Mouse (Mus musculus): ENCODE measurements around the gene Csrnp1. TPM values are rescaled to one million over a fixed set of nuclear protein-coding genes. Genes with fewer than 3 reads are reported as not detected.

Csrnp1 gene
- polyA plus RNA-seq, 1 experiment from 2014 or later: 3.3 TPM

GRCm38 (mm10) chr9:119925120-119925657 lies 59.3 kb downstream of the Csrnp1 start:
- no peaks in the 10 kb centered on the region for H3K9me3 ChIP-seq
- H3K36me3 ChIP-seq (replicated peaks): peaks cover 97% of the 10 kb centered on the region
- no peaks in the 10 kb centered on the region for H3K4me1 ChIP-seq
- no peaks in the 10 kb centered on the region for H3K27me3 ChIP-seq (ENCODE audit: poor library complexity, severe bottlenecking)
- no peak overlapping the region for H3K27ac ChIP-seq
- WGBS: 96% methylated on average over 16 of the region's 16 CpGs
- no peak for DNase-seq (ENCODE audit: extremely low spot score, low spot score)
- H3K4me3 ChIP-seq: no peak overlapping the region

DNA sequence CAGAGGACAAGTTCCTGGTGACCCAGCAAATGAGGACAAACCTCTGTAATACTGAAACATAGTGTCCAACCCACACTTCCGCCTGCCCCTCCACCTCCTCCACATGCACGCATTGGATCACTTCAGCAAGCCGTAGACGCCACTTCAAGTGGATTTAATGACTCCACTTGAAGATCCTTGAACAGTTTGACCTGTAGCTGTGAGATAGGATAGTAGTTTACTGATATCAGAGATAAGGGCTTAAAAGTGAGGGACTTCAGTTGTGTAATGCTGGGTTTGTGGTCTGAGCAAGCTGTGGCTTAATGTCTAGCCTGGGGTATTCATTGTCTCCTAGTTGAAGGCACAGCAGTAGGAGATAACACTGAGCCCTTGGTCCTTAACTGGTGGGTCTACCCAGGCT lies 61.0 kb downstream of the Csrnp1 start:
- no peak for DNase-seq (ENCODE audit: extremely low spot score, low spot score)
- Histone ChIP-seq H3K4me3 (no peak overlapping the region), H3K27ac (no peak overlapping the region), H3K27me3 (ENCODE audit: poor library complexity, severe bottlenecking) (no peaks in the 10 kb centered on the region), H3K4me1 (no peaks in the 10 kb centered on the region), H3K9me3 (no peaks in the 10 kb centered on the region), H3K36me3 (replicated peaks) (peaks cover 97% of the 10 kb centered on the region)
- WGBS: 93% methylated on average over 4 of the region's 4 CpGs

Other genes starting within 250 kb of the Csrnp1 start
- 0.78 and 1.3 TPM in 2 replicates for gene Scn11a, start 159.2 kb downstream of the Csrnp1 start, polyA plus RNA-seq (2016; fragmentation: Nextera tagmentation; extraction: Ambion mirVana)
- 71.6 and 74.4 TPM in 2 replicates for gene Wdr48, start 89.8 kb downstream of the Csrnp1 start, polyA plus RNA-seq (2016; fragmentation: Nextera tagmentation; extraction: Ambion mirVana)
- 29.9 and 30.4 TPM in 2 replicates for gene Gorasp1, start 47.1 kb downstream of the Csrnp1 start, polyA plus RNA-seq (2016; fragmentation: Nextera tagmentation; extraction: Ambion mirVana)
- gene Ttc21a, start 47.1 kb downstream of the Csrnp1 start, polyA plus RNA-seq (2016; fragmentation: Nextera tagmentation; extraction: Ambion mirVana): 0.31 and 0.42 TPM in 2 replicates
- not detected in 2 replicates for gene Xirp1, start 38.9 kb upstream of the Csrnp1 start, polyA plus RNA-seq (2016; fragmentation: Nextera tagmentation; extraction: Ambion mirVana)
- gene Cx3cr1, start 85.2 kb upstream of the Csrnp1 start, polyA plus RNA-seq (2016; fragmentation: Nextera tagmentation; extraction: Ambion mirVana): 4.7 and 4.8 TPM in 2 replicates
- gene Ccr8, start 107.5 kb upstream of the Csrnp1 start, polyA plus RNA-seq (2016; fragmentation: Nextera tagmentation; extraction: Ambion mirVana): not detected in 2 replicates
- 40.8 and 44.3 TPM in 2 replicates for gene Slc25a38, start 125.7 kb upstream of the Csrnp1 start, polyA plus RNA-seq (2016; fragmentation: Nextera tagmentation; extraction: Ambion mirVana)
- 1,594 and 1,616 TPM in 2 replicates for gene Rpsa, start 143.0 kb upstream of the Csrnp1 start, polyA plus RNA-seq (2016; fragmentation: Nextera tagmentation; extraction: Ambion mirVana)
- 1.7 and 1.9 TPM in 2 replicates for gene Mobp, start 165.0 kb upstream of the Csrnp1 start, polyA plus RNA-seq (2016; fragmentation: Nextera tagmentation; extraction: Ambion mirVana)